Mouse (Mus musculus): ENCODE measurements around the gene Alad. TPM values are rescaled to one million over a fixed set of nuclear protein-coding genes. Genes with fewer than 3 reads are reported as not detected.
A peak's percentile ranks its signal among the peaks of the same experiment; 100 is the strongest.

The Alad gene
- polyA plus RNA-seq, 1 experiment from 2014 or later = 142 TPM

- Histone ChIP-seq H3K4me1 (peaks cover 47% of the 10 kb centered on the region), H3K27me3 (replicated peaks) (no peaks in the 10 kb centered on the region), H3K4me2 (peak overlapping the region; percentile 29), H3K27ac (peak overlapping the region; percentile 93; the same call in 1 of the 2 replicates), H3K4me3 (replicated peaks) (0 out of 2 replicates have a peak overlapping the region, but pooled peaks have one; percentile 22), H3K9ac (no peak overlapping the region), H3K9me3 (no peaks in the 10 kb centered on the region), H3K36me3 (peaks cover 23% of the 10 kb centered on the region)
- peak; percentile 83 for ATAC-seq (ENCODE audit: insufficient read depth, low FRiP score, low read depth)
- WGBS = 67% methylated on average over 1 of the region's 1 CpGs
Measured at GRCm38 (mm10) chr4:62516579-62516978, 3.1 kb downstream of the Alad start.

DNA sequence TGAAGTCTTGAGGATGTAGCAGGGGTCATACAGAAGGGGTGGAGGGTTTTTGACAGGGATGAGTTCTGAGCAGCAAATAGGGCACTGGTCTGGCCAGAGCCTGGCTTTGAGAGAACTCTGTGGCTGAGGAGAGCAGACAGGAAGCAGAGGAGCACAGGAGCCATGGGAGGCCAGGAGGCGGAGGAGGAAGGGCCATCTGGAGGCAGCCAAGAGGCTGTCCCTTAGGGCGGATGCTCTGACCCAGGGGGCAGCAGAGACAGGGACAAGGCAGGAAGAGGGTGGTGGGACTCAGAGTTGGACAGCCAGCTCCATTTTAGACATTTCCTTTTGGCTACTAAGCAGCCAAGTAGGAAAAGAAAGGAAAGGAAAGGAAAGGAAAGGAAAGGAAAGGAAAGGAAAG is 3.6 kb downstream of the Alad start:
- Histone ChIP-seq H3K4me3 (replicated peaks) (peak overlapping the region; percentile 22), H3K9me3 (no peaks in the 10 kb centered on the region), H3K36me3 (peaks cover 27% of the 10 kb centered on the region), H3K27me3 (replicated peaks) (no peaks in the 10 kb centered on the region), H3K9ac (peak overlapping the region; percentile 19; the same call in 1 of the 2 replicates), H3K4me2 (peak overlapping the region; percentile 29; the same call in 1 of the 2 replicates), H3K4me1 (peaks cover 47% of the 10 kb centered on the region), H3K27ac (peak overlapping the region; percentile 93)
- no peak for ATAC-seq (ENCODE audit: insufficient read depth, low FRiP score, low read depth)
- WGBS = 33% methylated on average over 2 of the region's 2 CpGs

GRCm38 (mm10) chr4:62515490-62515889 is 4.2 kb downstream of the Alad start:
- Histone ChIP-seq H3K4me3 (replicated peaks) (peak overlapping the region; percentile 22), H3K9me3 (no peaks in the 10 kb centered on the region), H3K9ac (no peak overlapping the region), H3K27ac (peak overlapping the region; percentile 93), H3K36me3 (peaks cover 33% of the 10 kb centered on the region), H3K4me1 (peaks cover 47% of the 10 kb centered on the region), H3K4me2 (peak overlapping the region; percentile 11), H3K27me3 (replicated peaks) (no peaks in the 10 kb centered on the region)
- no peak for ATAC-seq (ENCODE audit: insufficient read depth, low FRiP score, low read depth)
- 65% methylated on average over 3 of the region's 3 CpGs for WGBS

DNA sequence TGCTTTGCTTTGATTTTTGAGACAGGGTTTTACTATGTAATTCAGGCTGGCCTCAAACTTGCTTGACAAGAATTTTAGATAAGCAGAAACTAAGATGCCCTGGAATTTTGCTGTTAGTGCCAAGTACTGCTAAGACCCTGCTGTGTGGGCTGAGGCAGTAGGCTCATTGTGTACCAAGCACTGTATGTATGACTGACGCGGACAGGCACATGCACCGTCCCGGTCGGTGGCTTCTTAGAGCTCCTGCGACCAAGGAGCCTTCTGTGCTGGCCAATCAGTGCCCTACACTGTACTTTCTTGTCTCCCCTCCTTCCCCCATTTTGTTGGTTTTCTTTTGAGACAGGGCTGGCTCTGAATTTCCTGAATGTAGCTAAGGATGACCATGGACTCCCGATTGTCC is 4.7 kb downstream of the Alad start:
- 83% methylated on average over 7 of the region's 7 CpGs for WGBS
- H3K4me1 ChIP-seq = peaks cover 47% of the 10 kb centered on the region
- H3K27me3 ChIP-seq (replicated peaks) = no peaks in the 10 kb centered on the region
- H3K4me2 ChIP-seq = peak overlapping the region; percentile 11
- H3K27ac ChIP-seq = peak overlapping the region; percentile 93; the same call in 1 of the 2 replicates
- peak overlapping the region; percentile 22; the same call in 1 of the 2 replicates for H3K4me3 ChIP-seq (replicated peaks)
- H3K36me3 ChIP-seq = peaks cover 37% of the 10 kb centered on the region
- H3K9me3 ChIP-seq = no peaks in the 10 kb centered on the region
- H3K9ac ChIP-seq = no peak overlapping the region
- no peak for ATAC-seq (ENCODE audit: insufficient read depth, low FRiP score, low read depth)

DNA sequence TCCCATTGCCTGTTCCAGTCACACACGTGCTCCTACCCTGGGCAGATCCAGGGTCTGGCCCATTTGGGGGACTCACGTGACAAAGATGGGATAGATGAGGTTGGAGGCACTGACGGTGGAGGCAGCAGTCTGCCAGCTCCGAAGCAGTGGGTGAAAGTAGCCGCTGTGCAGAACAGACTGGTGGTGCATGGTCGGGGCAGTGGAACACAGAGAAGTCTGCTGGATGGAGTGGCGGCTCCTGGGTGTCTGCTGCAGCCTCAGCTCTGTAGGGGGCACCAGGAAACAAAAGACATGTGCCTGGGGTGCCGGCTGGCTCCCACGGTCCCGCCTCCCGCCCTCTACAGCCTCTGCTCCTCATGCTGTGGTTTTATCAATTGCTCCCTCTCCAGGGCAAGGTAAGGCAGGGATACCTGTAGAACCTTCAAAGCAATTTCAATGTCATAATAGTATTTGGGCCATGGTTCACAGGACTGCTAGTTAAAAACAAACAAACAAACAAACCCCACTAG is 5.7 kb downstream of the Alad start:
- peaks cover 44% of the 10 kb centered on the region for H3K4me1 ChIP-seq
- no peaks in the 10 kb centered on the region for H3K27me3 ChIP-seq (replicated peaks)
- H3K9ac ChIP-seq = no peak overlapping the region
- ATAC-seq (ENCODE audit: insufficient read depth, low FRiP score, low read depth) = no peak
- H3K4me2 ChIP-seq = no peak overlapping the region
- 54% methylated on average over 11 of the region's 11 CpGs for WGBS
- H3K4me3 ChIP-seq (replicated peaks) = no peak overlapping the region
- H3K27ac ChIP-seq = no peak overlapping the region
- H3K9me3 ChIP-seq = no peaks in the 10 kb centered on the region
- H3K36me3 ChIP-seq = peaks cover 46% of the 10 kb centered on the region

- H3K9ac ChIP-seq = no peak overlapping the region
- H3K36me3 ChIP-seq = peaks cover 60% of the 10 kb centered on the region
- 91% methylated on average over 11 of the region's 11 CpGs for WGBS
- peaks cover 5% of the 10 kb centered on the region; the same call in 1 of the 2 replicates for H3K4me1 ChIP-seq
- no peak overlapping the region for H3K4me2 ChIP-seq
- ATAC-seq (ENCODE audit: insufficient read depth, low FRiP score, low read depth) = no peak
- H3K27ac ChIP-seq = no peak overlapping the region
- H3K9me3 ChIP-seq = no peaks in the 10 kb centered on the region
- H3K27me3 ChIP-seq (replicated peaks) = no peaks in the 10 kb centered on the region
- no peak overlapping the region for H3K4me3 ChIP-seq (replicated peaks)
Measured at GRCm38 (mm10) chr4:62509946-62510345, 9.8 kb downstream of the Alad start.

GRCm38 (mm10) chr4:62508839-62509238 is 10.9 kb downstream of the Alad start:
- Histone ChIP-seq H3K9me3 (no peaks in the 10 kb centered on the region), H3K4me1 (0 out of 2 replicates have a peak, but pooled peaks cover 1% of the 10 kb centered on the region), H3K4me2 (no peak overlapping the region), H3K27ac (no peak overlapping the region), H3K36me3 (peaks cover 58% of the 10 kb centered on the region), H3K4me3 (replicated peaks) (no peak overlapping the region), H3K9ac (no peak overlapping the region), H3K27me3 (replicated peaks) (no peaks in the 10 kb centered on the region)
- no peak for ATAC-seq (ENCODE audit: insufficient read depth, low FRiP score, low read depth)
- whole genome bisulfite sequencing = 87% methylated on average over 5 of the region's 5 CpGs

- no peak overlapping the region for H3K27ac ChIP-seq
- H3K4me2 ChIP-seq = no peak overlapping the region
- ATAC-seq (ENCODE audit: insufficient read depth, low FRiP score, low read depth) = no peak
- peaks cover 4% of the 10 kb centered on the region for H3K4me1 ChIP-seq
- H3K27me3 ChIP-seq (replicated peaks) = no peaks in the 10 kb centered on the region
- H3K4me3 ChIP-seq (replicated peaks) = no peak overlapping the region
- H3K9me3 ChIP-seq = no peaks in the 10 kb centered on the region
- no peak overlapping the region for H3K9ac ChIP-seq
- 56% methylated on average over 2 of the region's 2 CpGs for WGBS
- peaks cover 40% of the 10 kb centered on the region for H3K36me3 ChIP-seq
Measured at GRCm38 (mm10) chr4:62506798-62507197, 12.9 kb downstream of the Alad start.

- Histone ChIP-seq H3K9ac (no peak overlapping the region), H3K9me3 (no peaks in the 10 kb centered on the region), H3K4me3 (replicated peaks) (no peak overlapping the region), H3K4me2 (no peak overlapping the region), H3K27ac (no peak overlapping the region), H3K36me3 (peaks cover 33% of the 10 kb centered on the region), H3K27me3 (replicated peaks) (no peaks in the 10 kb centered on the region), H3K4me1 (peaks cover 5% of the 10 kb centered on the region)
- WGBS = 86% methylated on average over 3 of the region's 3 CpGs
- no peak for ATAC-seq (ENCODE audit: insufficient read depth, low FRiP score, low read depth)
Measured at GRCm38 (mm10) chr4:62505991-62506390, 13.7 kb downstream of the Alad start.

GRCm38 (mm10) chr4:62503374-62503970 is 16.2 kb downstream of the Alad start, which contains the start of gene Hdhd3:
Hdhd3 (minus strand) TSS chr4:62503467.
- Histone ChIP-seq H3K9me3 (no peaks in the 10 kb centered on the region), H3K4me2 (peak within 1 kb of the TSS; percentile 78), H3K27ac (peak within 1 kb of the TSS; percentile 90), H3K4me3 (replicated peaks) (peak within 1 kb of the TSS; percentile 84), H3K27me3 (replicated peaks) (no peaks in the 10 kb centered on the region), H3K36me3 (peaks cover 23% of the 10 kb centered on the region; the same call in 1 of the 2 replicates), H3K9ac (no peak within 1 kb of the TSS; the same call in 1 of the 2 replicates), H3K4me1 (peaks cover 11% of the 10 kb centered on the region)
- WGBS = 69% methylated on average over 3 of the region's 3 CpGs
- ATAC-seq (ENCODE audit: insufficient read depth, low FRiP score, low read depth) = no peak

DNA sequence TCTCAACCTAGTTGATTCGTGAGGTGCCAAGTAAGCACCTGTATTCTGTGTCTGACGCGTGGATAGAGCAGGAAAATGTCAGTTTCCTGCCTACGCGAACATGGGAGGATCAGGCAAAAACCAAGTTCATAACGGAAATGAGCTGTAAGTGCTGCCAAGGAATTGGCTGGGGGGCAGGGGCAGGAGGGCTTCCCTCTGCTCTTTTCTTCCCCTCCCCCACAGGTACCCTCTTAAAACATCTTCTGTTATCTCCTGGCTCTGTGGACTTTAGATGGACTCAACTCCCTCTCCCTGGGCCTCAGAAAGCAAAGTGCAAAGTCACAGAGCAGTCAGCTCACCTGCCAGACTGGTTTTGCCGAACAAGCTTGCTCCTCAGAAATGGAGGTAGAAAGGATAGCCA is 16.7 kb downstream of the Alad start:
- no peak overlapping the region for H3K4me3 ChIP-seq (replicated peaks)
- H3K4me2 ChIP-seq = no peak overlapping the region
- no peaks in the 10 kb centered on the region for H3K27me3 ChIP-seq (replicated peaks)
- peaks cover 11% of the 10 kb centered on the region for H3K4me1 ChIP-seq
- H3K9me3 ChIP-seq = no peaks in the 10 kb centered on the region
- WGBS = 55% methylated on average over 7 of the region's 7 CpGs
- H3K9ac ChIP-seq = no peak overlapping the region
- H3K27ac ChIP-seq = peak overlapping the region; percentile 90
- ATAC-seq (ENCODE audit: insufficient read depth, low FRiP score, low read depth) = peak; percentile 15; the same call in 1 of the 2 replicates
- peaks cover 28% of the 10 kb centered on the region; the same call in 1 of the 2 replicates for H3K36me3 ChIP-seq

GRCm38 (mm10) chr4:62501964-62502732 is 17.6 kb downstream of the Alad start:
- Histone ChIP-seq H3K4me3 (replicated peaks) (peak overlapping the region; percentile 84), H3K27me3 (replicated peaks) (no peaks in the 10 kb centered on the region), H3K4me1 (peaks cover 11% of the 10 kb centered on the region), H3K9ac (peak overlapping the region; percentile 59; the same call in 1 of the 2 replicates), H3K9me3 (no peaks in the 10 kb centered on the region), H3K27ac (peak overlapping the region; percentile 90), H3K4me2 (peak overlapping the region; percentile 78), H3K36me3 (peaks cover 24% of the 10 kb centered on the region; the same call in 1 of the 2 replicates)
- peak; percentile 89 for ATAC-seq (ENCODE audit: insufficient read depth, low FRiP score, low read depth)
- WGBS = 2% methylated on average over 38 of the region's 38 CpGs
